Mouse (Mus musculus): ENCODE measurements around the gene Mfsd14a. TPM values are rescaled to one million over a fixed set of nuclear protein-coding genes. Genes with fewer than 3 reads are reported as not detected.

Gene Mfsd14a
- polyA plus RNA-seq, 1 experiment from 2014 or later = 47.8 TPM

- peaks cover 16% of the 10 kb centered on the region for H3K4me1 ChIP-seq (replicated peaks)
- H3K9ac ChIP-seq = no peak overlapping the region
- no peaks in the 10 kb centered on the region for H3K27me3 ChIP-seq
- no peak overlapping the region for H3K4me3 ChIP-seq
- H3K9me3 ChIP-seq (replicated peaks) = no peaks in the 10 kb centered on the region
- no peak overlapping the region for H3K27ac ChIP-seq
- H3K4me2 ChIP-seq = no peak overlapping the region
- ATAC-seq (replicated peaks; ENCODE audit: insufficient number of reproducible peaks, insufficient read depth, low FRiP score, low read depth) = no peak
- 92% methylated on average over 7 of the region's 7 CpGs for WGBS
- H3K36me3 ChIP-seq = peaks cover 31% of the 10 kb centered on the region
These were observed 13.7 kb downstream of the Mfsd14a start for GRCm38 (mm10) chr3:116648805-116649204.

- no peak overlapping the region for H3K4me2 ChIP-seq
- no peaks in the 10 kb centered on the region for H3K9me3 ChIP-seq (replicated peaks)
- WGBS = 93% methylated on average over 1 of the region's 1 CpGs
- H3K4me3 ChIP-seq = no peak overlapping the region
- H3K27me3 ChIP-seq = no peaks in the 10 kb centered on the region
- peaks cover 49% of the 10 kb centered on the region for H3K36me3 ChIP-seq
- H3K4me1 ChIP-seq (replicated peaks) = no peaks in the 10 kb centered on the region
- H3K27ac ChIP-seq = no peak overlapping the region
- no peak for ATAC-seq (replicated peaks; ENCODE audit: insufficient number of reproducible peaks, insufficient read depth, low FRiP score, low read depth)
- H3K9ac ChIP-seq = no peak overlapping the region
These were observed 16.1 kb downstream of the Mfsd14a start for GRCm38 (mm10) chr3:116646387-116646786.

- no peak overlapping the region for H3K27ac ChIP-seq
- WGBS = 76% methylated on average over 2 of the region's 2 CpGs
- no peak for ATAC-seq (replicated peaks; ENCODE audit: insufficient number of reproducible peaks, insufficient read depth, low FRiP score, low read depth)
- no peak overlapping the region for H3K9ac ChIP-seq
- H3K4me3 ChIP-seq = no peak overlapping the region
- no peaks in the 10 kb centered on the region for H3K9me3 ChIP-seq (replicated peaks)
- no peaks in the 10 kb centered on the region for H3K4me1 ChIP-seq (replicated peaks)
- peaks cover 70% of the 10 kb centered on the region for H3K36me3 ChIP-seq
- H3K4me2 ChIP-seq = no peak overlapping the region
- no peaks in the 10 kb centered on the region for H3K27me3 ChIP-seq
These were observed 20.1 kb downstream of the Mfsd14a start for GRCm38 (mm10) chr3:116642373-116642772.

- ATAC-seq (replicated peaks; ENCODE audit: insufficient number of reproducible peaks, insufficient read depth, low FRiP score, low read depth) = no peak
- peaks cover 74% of the 10 kb centered on the region for H3K36me3 ChIP-seq
- H3K9me3 ChIP-seq (replicated peaks) = no peaks in the 10 kb centered on the region
- H3K27me3 ChIP-seq = no peaks in the 10 kb centered on the region
- no peak overlapping the region for H3K27ac ChIP-seq
- 89% methylated on average over 6 of the region's 6 CpGs for WGBS
- no peak overlapping the region for H3K4me3 ChIP-seq
- no peaks in the 10 kb centered on the region for H3K4me1 ChIP-seq (replicated peaks)
- no peak overlapping the region for H3K9ac ChIP-seq
- no peak overlapping the region for H3K4me2 ChIP-seq
These were observed 20.6 kb downstream of the Mfsd14a start for GRCm38 (mm10) chr3:116641811-116642371.

- Histone ChIP-seq H3K4me1 (replicated peaks) (no peaks in the 10 kb centered on the region), H3K27me3 (no peaks in the 10 kb centered on the region), H3K4me2 (no peak overlapping the region), H3K9me3 (replicated peaks) (no peaks in the 10 kb centered on the region), H3K9ac (no peak overlapping the region), H3K27ac (no peak overlapping the region), H3K36me3 (peaks cover 77% of the 10 kb centered on the region), H3K4me3 (no peak overlapping the region)
- ATAC-seq (replicated peaks; ENCODE audit: insufficient number of reproducible peaks, insufficient read depth, low FRiP score, low read depth) = no peak
- 81% methylated on average over 1 of the region's 1 CpGs for WGBS
These were observed 22.5 kb downstream of the Mfsd14a start for GRCm38 (mm10) chr3:116640024-116640423.

GRCm38 (mm10) chr3:116638572-116638971 lies 23.9 kb downstream of the Mfsd14a start:
- WGBS = 88% methylated on average over 7 of the region's 7 CpGs

GRCm38 (mm10) chr3:116637693-116638476 lies 24.6 kb downstream of the Mfsd14a start:
- Histone ChIP-seq H3K36me3 (peaks cover 84% of the 10 kb centered on the region), H3K27ac (no peak overlapping the region), H3K4me2 (no peak overlapping the region), H3K9me3 (replicated peaks) (no peaks in the 10 kb centered on the region), H3K9ac (no peak overlapping the region), H3K27me3 (no peaks in the 10 kb centered on the region), H3K4me1 (replicated peaks) (no peaks in the 10 kb centered on the region), H3K4me3 (no peak overlapping the region)
- no peak for ATAC-seq (replicated peaks; ENCODE audit: insufficient number of reproducible peaks, insufficient read depth, low FRiP score, low read depth)
- 86% methylated on average over 9 of the region's 9 CpGs for WGBS

More at GRCm38 (mm10) chr3:116638572-116638971, 23.9 kb downstream of the Mfsd14a start:
- no peaks in the 10 kb centered on the region for H3K4me1 ChIP-seq (replicated peaks)
- H3K36me3 ChIP-seq = peaks cover 83% of the 10 kb centered on the region
- H3K4me3 ChIP-seq = no peak overlapping the region
- no peaks in the 10 kb centered on the region for H3K27me3 ChIP-seq
- ATAC-seq (replicated peaks; ENCODE audit: insufficient number of reproducible peaks, insufficient read depth, low FRiP score, low read depth) = no peak
- H3K27ac ChIP-seq = no peak overlapping the region
- no peak overlapping the region for H3K9ac ChIP-seq
- H3K4me2 ChIP-seq = no peak overlapping the region
- no peaks in the 10 kb centered on the region for H3K9me3 ChIP-seq (replicated peaks)

GRCm38 (mm10) chr3:116635799-116636198 lies 26.7 kb downstream of the Mfsd14a start:
- H3K36me3 ChIP-seq = peaks cover 82% of the 10 kb centered on the region
- WGBS = 59% methylated on average over 5 of the region's 5 CpGs
- H3K27ac ChIP-seq = no peak overlapping the region
- no peak overlapping the region for H3K9ac ChIP-seq
- H3K4me1 ChIP-seq (replicated peaks) = no peaks in the 10 kb centered on the region
- no peak overlapping the region for H3K4me2 ChIP-seq
- ATAC-seq (replicated peaks; ENCODE audit: insufficient number of reproducible peaks, insufficient read depth, low FRiP score, low read depth) = no peak
- no peaks in the 10 kb centered on the region for H3K27me3 ChIP-seq
- no peak overlapping the region for H3K4me3 ChIP-seq
- H3K9me3 ChIP-seq (replicated peaks) = no peaks in the 10 kb centered on the region

- ATAC-seq (replicated peaks; ENCODE audit: insufficient number of reproducible peaks, insufficient read depth, low FRiP score, low read depth) = no peak
- H3K9me3 ChIP-seq (replicated peaks) = no peaks in the 10 kb centered on the region
- H3K4me1 ChIP-seq (replicated peaks) = 0 out of 2 replicates have a peak, but pooled peaks cover 2% of the 10 kb centered on the region
- WGBS = 84% methylated on average over 8 of the region's 8 CpGs
- no peak overlapping the region for H3K4me2 ChIP-seq
- H3K27ac ChIP-seq = no peak overlapping the region
- no peak overlapping the region for H3K9ac ChIP-seq
- peaks cover 79% of the 10 kb centered on the region for H3K36me3 ChIP-seq
- no peaks in the 10 kb centered on the region for H3K27me3 ChIP-seq
- H3K4me3 ChIP-seq = no peak overlapping the region
These were observed 27.6 kb downstream of the Mfsd14a start for GRCm38 (mm10) chr3:116634853-116635252.

GRCm38 (mm10) chr3:116634091-116634490 lies 28.4 kb downstream of the Mfsd14a start:
- peaks cover 74% of the 10 kb centered on the region for H3K36me3 ChIP-seq
- no peaks in the 10 kb centered on the region for H3K27me3 ChIP-seq
- no peak for ATAC-seq (replicated peaks; ENCODE audit: insufficient number of reproducible peaks, insufficient read depth, low FRiP score, low read depth)
- no peak overlapping the region for H3K27ac ChIP-seq
- WGBS = 89% methylated on average over 3 of the region's 3 CpGs
- no peaks in the 10 kb centered on the region for H3K9me3 ChIP-seq (replicated peaks)
- H3K4me3 ChIP-seq = no peak overlapping the region
- no peak overlapping the region for H3K9ac ChIP-seq
- no peak overlapping the region for H3K4me2 ChIP-seq
- 0 out of 2 replicates have a peak, but pooled peaks cover 2% of the 10 kb centered on the region for H3K4me1 ChIP-seq (replicated peaks)

- Histone ChIP-seq H3K9me3 (replicated peaks) (no peaks in the 10 kb centered on the region), H3K27me3 (no peaks in the 10 kb centered on the region), H3K36me3 (peaks cover 67% of the 10 kb centered on the region), H3K4me1 (replicated peaks) (0 out of 2 replicates have a peak, but pooled peaks cover 2% of the 10 kb centered on the region), H3K9ac (no peak overlapping the region), H3K4me3 (no peak overlapping the region), H3K4me2 (no peak overlapping the region), H3K27ac (no peak overlapping the region)
- ATAC-seq (replicated peaks; ENCODE audit: insufficient number of reproducible peaks, insufficient read depth, low FRiP score, low read depth) = no peak
- WGBS = 88% methylated on average over 3 of the region's 3 CpGs
These were observed 29.5 kb downstream of the Mfsd14a start for GRCm38 (mm10) chr3:116632971-116633370.

- ATAC-seq (replicated peaks; ENCODE audit: insufficient number of reproducible peaks, insufficient read depth, low FRiP score, low read depth) = no peak
- 0 out of 2 replicates have a peak, but pooled peaks cover 2% of the 10 kb centered on the region for H3K4me1 ChIP-seq (replicated peaks)
- peaks cover 54% of the 10 kb centered on the region for H3K36me3 ChIP-seq
- H3K9ac ChIP-seq = no peak overlapping the region
- no peak overlapping the region for H3K27ac ChIP-seq
- H3K9me3 ChIP-seq (replicated peaks) = no peaks in the 10 kb centered on the region
- no peaks in the 10 kb centered on the region for H3K27me3 ChIP-seq
- 73% methylated on average over 1 of the region's 1 CpGs for WGBS
- H3K4me2 ChIP-seq = no peak overlapping the region
- H3K4me3 ChIP-seq = no peak overlapping the region
These were observed 31.0 kb downstream of the Mfsd14a start for GRCm38 (mm10) chr3:116631459-116631858.

All from heart, embryonic 15.5 days (tissue).